Mouse (Mus musculus): ENCODE measurements around the gene Olfr1113. TPM values are rescaled to one million over a fixed set of nuclear protein-coding genes. Genes with fewer than 3 reads are reported as not detected.
"Not testable (repeated sequence)": the region's sequence is repeated elsewhere in the genome, so short reads cannot be mapped to it uniquely, and the experiment has no call there.

Gene Olfr1113
- total RNA-seq (2021): not detected

DNA sequence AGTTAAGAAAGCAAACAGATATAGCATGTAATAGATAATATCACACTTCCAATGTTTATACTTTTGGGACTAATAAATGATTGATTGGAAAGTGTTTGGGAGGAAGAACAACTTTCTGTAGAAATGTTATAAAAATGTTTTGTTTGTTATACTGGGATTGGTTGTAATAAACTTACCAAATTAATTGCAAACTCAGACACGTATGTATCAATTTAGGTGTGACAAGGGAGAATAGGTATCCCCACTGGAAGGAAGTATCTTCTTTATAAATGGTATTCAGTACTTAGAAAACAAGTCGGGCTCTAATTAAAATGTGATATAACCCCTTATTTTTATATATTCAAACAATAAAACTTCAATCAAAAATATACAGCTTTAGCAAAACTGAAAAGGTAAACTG is at the start of gene Olfr1113:
TSS of gene Olfr1113 (plus strand) at position 301 of the 400 bp plus-strand sequence.
- DNase-seq (ENCODE audit: extremely low spot score in 1 of 2, low spot score in 1 of 2): no peak

DNA sequence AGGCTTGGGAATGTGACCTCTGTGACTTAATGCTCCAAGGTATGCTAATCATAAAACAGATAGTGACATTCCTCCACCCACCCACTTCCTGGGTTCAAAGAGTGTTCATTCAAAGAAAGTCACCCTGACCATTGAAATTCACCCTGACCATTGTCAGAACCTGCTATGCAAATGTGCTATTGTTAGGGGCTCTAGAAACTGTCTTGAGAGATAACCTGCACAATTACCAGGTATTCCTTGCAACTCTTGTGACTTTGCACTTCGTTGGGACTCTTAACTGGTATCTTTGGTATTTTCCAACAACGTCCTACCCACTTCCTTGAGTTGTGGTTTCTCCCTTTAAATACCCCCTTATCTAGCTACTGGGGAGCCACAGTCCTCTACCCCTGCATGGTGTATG is 41.0 kb upstream of the Olfr1113 start:
- DNase-seq (ENCODE audit: extremely low spot score in 1 of 2, low spot score in 1 of 2): not testable (repeated sequence)

DNA sequence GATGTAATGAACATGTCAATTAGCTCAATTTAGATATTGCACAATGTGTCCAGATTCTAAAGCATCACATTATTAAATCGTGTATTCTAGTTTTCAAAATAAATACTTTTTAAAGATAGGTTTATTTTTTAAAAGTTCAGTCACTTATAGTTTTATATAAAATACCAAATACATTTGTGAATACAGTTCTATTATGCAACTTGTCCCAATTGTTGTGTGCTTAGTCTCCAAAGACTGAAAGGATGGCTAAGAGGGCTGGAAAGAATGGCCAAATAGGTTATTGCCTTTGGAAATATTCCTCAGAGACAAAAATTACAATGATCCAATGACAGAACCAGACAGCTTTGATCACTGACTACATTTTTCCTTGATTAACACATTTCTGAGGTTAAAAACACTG is 21.3 kb upstream of the Olfr1113 start, which contains the start of gene Olfr1112:
TSS of gene Olfr1112 (plus strand) at position 301 of the 400 bp plus-strand sequence.
- no peak for DNase-seq (ENCODE audit: extremely low spot score in 1 of 2, low spot score in 1 of 2)

DNA sequence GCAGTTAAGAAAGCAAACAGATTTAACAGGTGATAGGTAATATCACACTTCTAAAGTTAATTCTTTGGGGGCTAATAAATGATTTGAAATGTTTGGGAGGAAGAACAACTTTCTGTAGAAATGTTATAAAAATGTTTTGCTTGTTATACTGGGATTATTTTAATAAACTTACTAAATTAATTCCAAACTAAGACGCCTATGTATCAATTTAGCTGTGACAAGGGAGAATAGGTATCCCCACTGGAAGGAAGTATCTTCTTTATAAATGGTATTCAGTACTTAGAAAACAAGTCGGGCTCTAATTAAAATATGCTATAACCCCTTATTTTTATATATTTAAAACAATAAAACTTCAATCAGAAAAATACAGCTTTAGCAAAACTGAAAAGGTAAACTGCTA is 38.9 kb downstream of the Olfr1113 start, which contains the start of gene Olfr1115:
TSS of gene Olfr1115 (plus strand) at position 301 of the 400 bp plus-strand sequence.
- no peak for DNase-seq (ENCODE audit: extremely low spot score in 1 of 2, low spot score in 1 of 2)

Small RNA genes within 50 kb of the gene (microRNA-seq; reads per million reads assigned to microRNA genes)
- 0 reads per million in 2 experiments for gene Gm27438

Other genes with a start within 250 kb of the Olfr1113 start
- not detected for gene Olfr1099, start 248.3 kb upstream of the Olfr1113 start, total RNA-seq (2021)
- not detected for gene Olfr1100, start 229.0 kb upstream of the Olfr1113 start, total RNA-seq (2021)
- gene Olfr1101, start 217.7 kb upstream of the Olfr1113 start, total RNA-seq (2021): not detected
- gene Olfr1102, start 210.6 kb upstream of the Olfr1113 start, total RNA-seq (2021): not detected
- not detected for gene Olfr1104, start 181.9 kb upstream of the Olfr1113 start, total RNA-seq (2021)
- gene Olfr1105, start 172.4 kb upstream of the Olfr1113 start, total RNA-seq (2021): not detected
- not detected for gene Olfr1106, start 156.7 kb upstream of the Olfr1113 start, total RNA-seq (2021)
- gene Olfr1107, start 133.2 kb upstream of the Olfr1113 start, total RNA-seq (2021): not detected
- not detected for gene Olfr1109, start 113.0 kb upstream of the Olfr1113 start, total RNA-seq (2021)
- not detected for gene Olfr259, start 94.4 kb upstream of the Olfr1113 start, total RNA-seq (2021)
- not detected for gene Olfr1110, start 68.7 kb upstream of the Olfr1113 start, total RNA-seq (2021)
- gene Olfr1111, start 56.3 kb upstream of the Olfr1113 start, total RNA-seq (2021): not detected
- not detected for gene Olfr1112, start 21.2 kb upstream of the Olfr1113 start, total RNA-seq (2021)
- not detected for gene Olfr1115, start 39.0 kb downstream of the Olfr1113 start, total RNA-seq (2021)
- not detected for gene Olfr1116, start 58.6 kb downstream of the Olfr1113 start, total RNA-seq (2021)
- gene Olfr1118, start 98.6 kb downstream of the Olfr1113 start, total RNA-seq (2021): not detected
- not detected for gene Olfr1120, start 145.8 kb downstream of the Olfr1113 start, total RNA-seq (2021)
- not detected for gene Olfr1121, start 160.9 kb downstream of the Olfr1113 start, total RNA-seq (2021)
- not detected for gene Olfr1122, start 176.9 kb downstream of the Olfr1113 start, total RNA-seq (2021)
- not detected for gene Olfr1123, start 207.7 kb downstream of the Olfr1113 start, total RNA-seq (2021)
- gene Olfr1124, start 221.3 kb downstream of the Olfr1113 start, total RNA-seq (2021): not detected
- not detected for gene Olfr1126, start 245.0 kb downstream of the Olfr1113 start, total RNA-seq (2021)